Mouse (Mus musculus) MEL (cell line): ENCODE measurements around the gene Slc2a2. TPM values are rescaled to one million over a fixed set of nuclear protein-coding genes. Genes with fewer than 3 reads are reported as not detected.

ENCODE experiments used
- DNase-seq: peaks from one replicate; pipeline ENCODE4 v3.0.0; 2011; ENCODE audit warnings: low read depth, low spot score
- H3K27ac ChIP-seq: 2 replicates; pipeline ENCODE4 v1.5.1; 2012; ENCODE audit warnings: low read depth, mild to moderate bottlenecking, control low read depth, low read length, moderate library complexity; ENCODE audit not compliant: control insufficient read depth
- H3K27me3 ChIP-seq, 2 experiments: fragments of 150-350 bp in 1 of 2; sonication (generic) in 1 of 2; 2 replicates each; pipeline ENCODE4 v1.6.1; 2012; ENCODE audit warnings: low read length in 2 of 2, mild to moderate bottlenecking in 2 of 2, improper control_type of control experiment in 1 of 2, moderate library complexity in 1 of 2; ENCODE audit not compliant: insufficient read depth in 2 of 2, control insufficient read depth in 1 of 2
- H3K36me3 ChIP-seq, 2 experiments: 2 replicates each; pipeline ENCODE4 v1.6.1; 2012 to 2014; ENCODE audit warnings: low read length in 2 of 2, improper control_type of control experiment in 1 of 2, inconsistent platforms in 1 of 2, mild to moderate bottlenecking in 1 of 2; ENCODE audit not compliant: insufficient read depth in 2 of 2, control insufficient read depth in 1 of 2
- H3K4me1 ChIP-seq, 2 experiments: fragments of 150-350 bp in 1 of 2; sonication (generic) in 1 of 2; 2 replicates each; pipeline ENCODE4 v1.6.1; 2012; ENCODE audit warnings: low read length in 2 of 2, improper control_type of control experiment in 1 of 2, mild to moderate bottlenecking in 1 of 2; ENCODE audit not compliant: insufficient read depth in 2 of 2, control insufficient read depth in 1 of 2
- H3K4me3 ChIP-seq, 2 experiments: fragments of 150-350 bp in 1 of 2; sonication (generic) in 1 of 2; 2 replicates each; pipeline ENCODE4 v1.5.1; 2012; ENCODE audit warnings: low read depth in 2 of 2, low read length in 2 of 2, mild to moderate bottlenecking in 2 of 2, moderate library complexity in 2 of 2, control low read depth in 1 of 2, improper control_type of control experiment in 1 of 2; ENCODE audit not compliant: control insufficient read depth in 1 of 2, insufficient read depth in 1 of 2
- H3K79me2 ChIP-seq: 2 replicates; pipeline ENCODE4 v1.6.1; 2012; ENCODE audit warnings: mild to moderate bottlenecking, low read length, moderate library complexity; ENCODE audit not compliant: control insufficient read depth, poor library complexity, insufficient read depth
- H3K9ac ChIP-seq: 2 replicates; pipeline ENCODE4 v1.6.1; 2012; ENCODE audit warnings: low read depth, mild to moderate bottlenecking, control low read depth, low read length, moderate library complexity; ENCODE audit not compliant: control insufficient read depth, poor library complexity, severe bottlenecking
- H3K9me3 ChIP-seq: fragments of 150-350 bp; sonication (generic); replicated peaks from 2 replicates; pipeline ENCODE4 v1.6.1; 2012; ENCODE audit warnings: mild to moderate bottlenecking, low read length, improper control_type of control experiment, moderate library complexity; ENCODE audit not compliant: insufficient read depth
- CHD2 ChIP-seq: IDR thresholded peaks from 2 replicates; pipeline ENCODE4 v1.6.1; 2011; ENCODE audit warnings: low read length, improper control_type of control experiment
- CTCF ChIP-seq, 3 experiments: IDR thresholded peaks in 2 of 3; conservative IDR thresholded peaks in 1 of 3; 2 replicates each; pipeline ENCODE4 v1.5.1; 2011 to 2012; ENCODE audit warnings: low read length in 3 of 3, low read depth in 2 of 3, mild to moderate bottlenecking in 2 of 3, improper control_type of control experiment in 1 of 3, inconsistent platforms in 1 of 3, mixed read lengths in 1 of 3, moderate library complexity in 1 of 3; ENCODE audit not compliant: control insufficient read depth in 1 of 3, insufficient read depth in 1 of 3, poor library complexity in 1 of 3, severe bottlenecking in 1 of 3
- E2F4 ChIP-seq: IDR thresholded peaks from 2 replicates; pipeline ENCODE4 v1.6.1; 2011; ENCODE audit warnings: low read depth, low read length, improper control_type of control experiment, borderline replicate concordance
- ELF1 ChIP-seq: IDR thresholded peaks from 2 replicates; pipeline ENCODE4 v1.6.1; 2014; ENCODE audit warnings: low read depth, mild to moderate bottlenecking, inconsistent platforms, low read length, improper control_type of control experiment, moderate library complexity
- ETS1 ChIP-seq: IDR thresholded peaks from 2 replicates; pipeline ENCODE4 v1.6.1; 2012; ENCODE audit warnings: low read depth, mild to moderate bottlenecking, inconsistent platforms, low read length, improper control_type of control experiment, moderate library complexity
- HCFC1 ChIP-seq: IDR thresholded peaks from 2 replicates; pipeline ENCODE4 v1.6.1; 2012; ENCODE audit warnings: low read depth, mild to moderate bottlenecking, inconsistent platforms, low read length, improper control_type of control experiment, moderate library complexity
- JUND ChIP-seq: IDR thresholded peaks from 2 replicates; pipeline ENCODE4 v1.6.1; 2011; ENCODE audit warnings: low read depth, mild to moderate bottlenecking, improper control_type of control experiment, low read length
- MAFK ChIP-seq: IDR thresholded peaks from 2 replicates; pipeline ENCODE4 v1.6.1; 2011; ENCODE audit warnings: low read depth, mild to moderate bottlenecking, low read length, improper control_type of control experiment, borderline replicate concordance
- MYB ChIP-seq: IDR thresholded peaks from 2 replicates; pipeline ENCODE4 v1.6.1; 2011; ENCODE audit warnings: mild to moderate bottlenecking, low read depth, low read length, improper control_type of control experiment
- SIN3A ChIP-seq: IDR thresholded peaks from 2 replicates; pipeline ENCODE4 v1.6.1; 2012; ENCODE audit warnings: low read length, improper control_type of control experiment, inconsistent platforms
- SMC3 ChIP-seq: IDR thresholded peaks from 2 replicates; pipeline ENCODE4 v1.6.1; 2011; ENCODE audit warnings: low read depth, low read length, improper control_type of control experiment
- TAL1 ChIP-seq: IDR thresholded peaks from 2 replicates; pipeline ENCODE4 v1.6.1; 2012; ENCODE audit warnings: mild to moderate bottlenecking, inconsistent platforms, low read length, moderate library complexity, mixed read lengths
- TCF12 ChIP-seq: IDR thresholded peaks from 2 replicates; pipeline ENCODE4 v1.6.1; 2014; ENCODE audit warnings: low read depth, mild to moderate bottlenecking, inconsistent platforms, low read length, improper control_type of control experiment, moderate library complexity
- UBTF ChIP-seq: IDR thresholded peaks from 2 replicates; pipeline ENCODE4 v1.6.1; 2012; ENCODE audit warnings: low read depth, mild to moderate bottlenecking, inconsistent platforms, low read length, improper control_type of control experiment, moderate library complexity, borderline replicate concordance; ENCODE audit not compliant: insufficient read depth
- USF1 ChIP-seq: IDR thresholded peaks from 2 replicates; pipeline ENCODE4 v1.6.1; 2014; ENCODE audit warnings: low read depth, mild to moderate bottlenecking, inconsistent platforms, low read length, improper control_type of control experiment, moderate library complexity
- USF2 ChIP-seq, 2 experiments: IDR thresholded peaks; 2 replicates each; pipeline ENCODE4 v1.6.1; 2011 to 2012; ENCODE audit warnings: improper control_type of control experiment in 2 of 2, low read length in 2 of 2, borderline replicate concordance in 1 of 2, inconsistent platforms in 1 of 2, low read depth in 1 of 2, mild to moderate bottlenecking in 1 of 2; ENCODE audit not compliant: insufficient read depth in 1 of 2
- ZC3H11A ChIP-seq: IDR thresholded peaks from 2 replicates; pipeline ENCODE4 v1.6.1; 2012; ENCODE audit warnings: low read depth, mild to moderate bottlenecking, inconsistent platforms, low read length, improper control_type of control experiment
- ZKSCAN1 ChIP-seq: IDR thresholded peaks from 2 replicates; pipeline ENCODE4 v1.6.1; 2012; ENCODE audit warnings: low read depth, mild to moderate bottlenecking, inconsistent platforms, low read length, improper control_type of control experiment, moderate library complexity
- ZNF384 ChIP-seq: IDR thresholded peaks from 2 replicates; pipeline ENCODE4 v1.6.1; 2012; ENCODE audit warnings: low read depth, mild to moderate bottlenecking, inconsistent platforms, low read length, improper control_type of control experiment
- polyA plus RNA-seq, 2 experiments: library from polyadenylated mRNA; stranded (reverse) in 1 of 2; unstranded in 1 of 2; fragments of >175 nt in 1 of 2; fragments of >200 nt in 1 of 2; gene quantifications; 2 replicates each; pipeline versions ENCODE4 v1.2.1 to v1.2.4; 2012; ENCODE audit warnings: low replicate concordance in 2 of 2, low read depth in 1 of 2; ENCODE audit not compliant: insufficient read length in 2 of 2, insufficient read depth in 1 of 2, missing spikeins in 1 of 2
- total RNA-seq: library from RNA; depleted of rRNA; stranded (reverse); fragments of 300-350 nt; gene quantifications from 2 replicates; pipeline ENCODE4 v1.2.3, GENCODE M21; 2012

The Slc2a2 gene
- total and polyA plus RNA-seq, 3 experiments: 0.77 to 1.1 TPM; not detected in 1

DNA sequence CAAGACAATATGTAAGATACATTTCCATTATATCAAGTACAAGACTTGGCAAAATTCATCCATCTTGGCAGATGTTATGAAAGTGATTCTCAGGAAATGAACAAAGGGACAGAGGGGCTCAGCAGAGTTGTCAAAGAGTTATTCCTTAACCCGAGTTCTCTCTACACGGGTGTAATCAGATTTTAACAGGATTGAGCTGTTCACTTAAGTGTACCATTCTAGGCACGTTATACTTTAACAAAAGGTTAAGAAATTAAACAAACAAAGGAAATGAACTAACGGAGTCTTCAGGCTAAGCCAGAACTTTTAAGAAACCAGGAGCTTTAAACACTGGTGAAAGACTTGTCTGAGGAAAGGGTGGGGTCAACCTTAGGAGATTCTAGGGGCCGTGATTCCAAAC lies 23.5 kb downstream of the Slc2a2 start:
- no peak overlapping the region for H3K4me3 ChIP-seq
- H3K36me3 ChIP-seq: no peaks in the 10 kb centered on the region
- H3K9ac ChIP-seq: no peak overlapping the region
- H3K79me2 ChIP-seq: no peaks in the 10 kb centered on the region
- no peak overlapping the region for H3K27ac ChIP-seq
- TF ChIP-seq USF1 (no peak), HCFC1 (no peak), E2F4 (no peak), CTCF (IDR thresholded peaks at IDR 0.05 in 2 of 3, conservative IDR thresholded peaks at IDR 0.05 in 1 of 3; ENCODE audit: control insufficient read depth in 1 of 3, insufficient read depth in 1 of 3, low read depth in 2 of 3, low read length in 3 of 3, poor library complexity in 1 of 3, severe bottlenecking in 1 of 3) (no peak), ZKSCAN1 (no peak), TAL1 (no peak), JUND (no peak), ZNF384 (no peak), ELF1 (no peak), MYB (no peak), ZC3H11A (no peak), SIN3A (no peak), SMC3 (no peak), CHD2 (no peak), ETS1 (no peak)
- TF ChIP-seq, all 39 proteins: peak for 0
- no peaks in the 10 kb centered on the region for H3K4me1 ChIP-seq
- H3K27me3 ChIP-seq: no peaks in the 10 kb centered on the region
- DNase-seq: no peak
- no peaks in the 10 kb centered on the region for H3K9me3 ChIP-seq

DNA sequence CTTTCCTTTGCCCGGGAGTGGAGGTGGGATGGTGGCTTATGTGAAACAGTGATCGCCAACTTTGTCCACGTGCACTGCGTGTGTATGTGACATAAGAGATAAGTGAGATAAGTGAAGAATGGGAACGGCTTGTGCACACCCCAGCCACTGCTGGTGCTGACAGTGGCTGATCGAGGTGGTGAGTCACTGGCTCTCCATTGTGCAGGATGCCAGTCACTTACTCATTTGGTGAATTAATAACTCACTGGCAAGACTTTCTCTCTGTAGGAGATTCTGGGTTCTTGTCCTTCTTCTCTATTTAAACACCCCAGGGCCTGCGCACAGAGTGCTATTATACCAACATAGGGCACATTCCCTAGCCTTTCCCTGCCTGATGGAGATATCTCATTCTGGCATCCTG lies 24.1 kb downstream of the Slc2a2 start:
- Histone ChIP-seq H3K4me3 (no peak overlapping the region), H3K27ac (no peak overlapping the region), H3K27me3 (no peaks in the 10 kb centered on the region), H3K9ac (no peak overlapping the region), H3K79me2 (no peaks in the 10 kb centered on the region), H3K36me3 (no peaks in the 10 kb centered on the region), H3K9me3 (no peaks in the 10 kb centered on the region), H3K4me1 (no peaks in the 10 kb centered on the region)
- DNase-seq: no peak
- no peak for TF ChIP-seq ELF1

- Histone ChIP-seq H3K36me3 (no peaks in the 10 kb centered on the region), H3K27me3 (no peaks in the 10 kb centered on the region), H3K4me1 (no peaks in the 10 kb centered on the region), H3K9ac (no peak overlapping the region), H3K9me3 (no peaks in the 10 kb centered on the region), H3K27ac (no peak overlapping the region), H3K79me2 (no peaks in the 10 kb centered on the region), H3K4me3 (no peak overlapping the region)
- DNase-seq: no peak
- TF ChIP-seq MAFK: no peak
- TF ChIP-seq UBTF: no peak
- TF ChIP-seq TCF12: no peak
- no peak for TF ChIP-seq USF2 (IDR thresholded peaks at IDR 0.05; ENCODE audit: borderline replicate concordance in 1 of 2, insufficient read depth in 1 of 2, low read depth in 1 of 2, low read length in 2 of 2)
These were observed 24.8 kb downstream of the Slc2a2 start for GRCm38 (mm10) chr3:28722531-28722930.
